Mouse (Mus musculus) E14TG2a.4 (cell line): ENCODE results near the gene Adk.

Experiments
- CTCF ChIP-seq: conservative IDR thresholded peaks from 2 replicates; pipeline ENCODE4 v1.5.1; 2014; ENCODE audit warnings: low read length
- POU5F1 ChIP-seq: IDR thresholded peaks from 2 replicates; pipeline ENCODE4 v1.6.1; 2014; ENCODE audit warnings: low read length, borderline replicate concordance

- TF ChIP-seq CTCF, result no peak
- TF ChIP-seq POU5F1, result no peak
Measured at GRCm38 (mm10) chr14:21459163-21459562, 406.8 kb downstream of the Adk start.
